Comparison of ENCODE assay signal across 14 mouse cellular contexts in the genomic region with DNA sequence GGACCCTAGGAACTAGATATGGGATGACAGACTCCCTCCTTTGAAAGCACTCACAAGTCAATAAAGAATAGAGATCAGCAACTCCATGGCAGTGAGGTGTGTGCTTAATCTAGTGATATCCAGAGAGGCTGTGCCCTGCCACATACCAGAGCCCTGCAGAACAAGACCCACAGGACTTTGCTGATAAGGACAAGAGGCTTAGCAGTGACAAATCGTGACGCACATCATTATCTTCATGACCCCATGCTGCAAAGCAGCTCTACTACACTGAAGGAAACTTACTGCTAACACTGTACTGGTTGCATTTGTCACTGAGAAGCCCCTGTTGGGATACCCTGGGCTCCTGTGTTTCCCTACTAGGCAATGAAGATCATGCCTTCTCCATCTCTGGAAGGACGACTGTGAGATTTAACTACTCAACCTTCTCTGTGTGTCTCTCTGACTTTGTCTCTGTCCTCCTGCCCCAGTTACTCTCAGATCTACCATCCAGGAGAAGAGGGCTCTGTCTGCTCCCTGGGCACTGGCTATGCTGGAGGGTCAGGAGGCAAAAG. TPM values are rescaled to one million over a fixed set of nuclear protein-coding genes. Genes with fewer than 3 reads are reported as not detected.
DNase-seq lines count a peak whose midpoint lies in the region; ATAC-seq and TF ChIP-seq lines count a peak whose summit lies in the region.
"Had no signal": no experiment of that assay in that cellular context is flagged by ENCODE, and none has a peak within 500 bp of the region (broad histone marks: within the 10 kb centered on the region; RNA-seq: fewer than 3 reads in every experiment).

No protein-coding gene starts in this region.

- no peak for DNase-seq in lung, embryonic 14.5 days
- DNase-seq in lung, adult 18-20 months: no peak
- DNase-seq in heart, embryonic 10.5 days (ENCODE audit: low spot score): no peak
- DNase-seq in urinary bladder, postnatal 4 days (ENCODE audit: low spot score in 2 of 2): no peak
- no peak for DNase-seq in gastrocnemius, postnatal 25 days
- DNase-seq: cerebellum, postnatal 10 days; gastrocnemius, postnatal 14 days; kidney, postnatal 36 days; retina, postnatal 1 day had no signal

- H3K4me3 ChIP-seq in lung, embryonic 14.5 days (ENCODE audit: low read depth, low read length): no peak overlapping the region
- peak overlapping the region; percentile 23; the same call in 1 of the 2 replicates for H3K4me3 ChIP-seq in heart, embryonic 10.5 days
- H3K4me3 ChIP-seq in liver, embryonic 12.5 days: 0 out of 2 replicates have a peak overlapping the region, but pooled peaks have one; percentile 11
- H3K4me3 ChIP-seq in forebrain, embryonic 13.5 days: no peak overlapping the region
- H3K4me3 ChIP-seq: embryonic facial prominence, embryonic 12.5 days had no signal

- H3K9ac ChIP-seq in lung, embryonic 14.5 days: no peak overlapping the region
- peak overlapping the region; percentile 46 for H3K9ac ChIP-seq in liver, embryonic 12.5 days
- H3K9ac ChIP-seq in forebrain, embryonic 13.5 days: no peak overlapping the region
- H3K9ac ChIP-seq: embryonic facial prominence, embryonic 12.5 days had no signal

- no peak overlapping the region for H3K27ac ChIP-seq in lung, embryonic 14.5 days (ENCODE audit: low read depth)
- peak overlapping the region; percentile 82 for H3K27ac ChIP-seq in heart, embryonic 10.5 days
- peak overlapping the region; percentile 84 for H3K27ac ChIP-seq in liver, embryonic 12.5 days
- H3K27ac ChIP-seq in forebrain, embryonic 13.5 days: no peak overlapping the region
- H3K27ac ChIP-seq: embryonic facial prominence, embryonic 12.5 days had no signal

- no peaks in the 10 kb centered on the region for H3K9me3 ChIP-seq in lung, embryonic 14.5 days (ENCODE audit: low read depth, low read length)
- no peaks in the 10 kb centered on the region for H3K9me3 ChIP-seq in heart, embryonic 10.5 days
- H3K9me3 ChIP-seq in liver, embryonic 12.5 days (replicated peaks): no peaks in the 10 kb centered on the region
- H3K9me3 ChIP-seq in forebrain, embryonic 13.5 days (replicated peaks): no peaks in the 10 kb centered on the region
- H3K9me3 ChIP-seq: embryonic facial prominence, embryonic 12.5 days had no signal

- no peaks in the 10 kb centered on the region for H3K36me3 ChIP-seq in lung, embryonic 14.5 days (ENCODE audit: insufficient read depth)
- no peaks in the 10 kb centered on the region for H3K36me3 ChIP-seq in heart, embryonic 10.5 days
- no peaks in the 10 kb centered on the region for H3K36me3 ChIP-seq in liver, embryonic 12.5 days
- no peaks in the 10 kb centered on the region for H3K36me3 ChIP-seq in forebrain, embryonic 13.5 days (ENCODE audit: poor library complexity, severe bottlenecking)
- H3K36me3 ChIP-seq: embryonic facial prominence, embryonic 12.5 days had no signal

- no peak overlapping the region for H3K4me2 ChIP-seq in lung, embryonic 14.5 days
- peak overlapping the region; percentile 59 for H3K4me2 ChIP-seq in liver, embryonic 12.5 days
- no peak overlapping the region for H3K4me2 ChIP-seq in forebrain, embryonic 13.5 days
- H3K4me2 ChIP-seq: embryonic facial prominence, embryonic 12.5 days had no signal

- ATAC-seq in lung, embryonic 14.5 days (ENCODE audit: insufficient read depth): peak; percentile 18; the same call in 1 of the 2 replicates
- ATAC-seq in liver, embryonic 12.5 days: peak; percentile 99
- no peak for ATAC-seq in forebrain, embryonic 13.5 days
- ATAC-seq: forebrain, embryonic 16.5 days; hindbrain, embryonic 16.5 days had no signal

- no peak for TF ChIP-seq CTCF in lung, embryonic 14.5 days (IDR thresholded peaks at IDR 0.05; ENCODE audit: low read depth)

- H3K27me3 ChIP-seq in lung, embryonic 14.5 days (ENCODE audit: insufficient read depth, low read length): no peaks in the 10 kb centered on the region
- H3K27me3 ChIP-seq in heart, embryonic 10.5 days (ENCODE audit: insufficient read depth, poor library complexity, severe bottlenecking): no peaks in the 10 kb centered on the region
- no peaks in the 10 kb centered on the region for H3K27me3 ChIP-seq in liver, embryonic 12.5 days (replicated peaks)
- no peaks in the 10 kb centered on the region for H3K27me3 ChIP-seq in forebrain, embryonic 13.5 days
- H3K27me3 ChIP-seq: embryonic facial prominence, embryonic 12.5 days had no signal

- WGBS in lung, embryonic 14.5 days: 37% methylated on average over 3 of the region's 3 CpGs
- 15% methylated on average over 3 of the region's 3 CpGs for WGBS in heart, embryonic 10.5 days
- WGBS in liver, embryonic 12.5 days (ENCODE audit: insufficient replicate concordance): 18% methylated on average over 3 of the region's 3 CpGs
- 82% methylated on average over 3 of the region's 3 CpGs for WGBS in forebrain, embryonic 13.5 days

- no peaks in the 10 kb centered on the region for H3K4me1 ChIP-seq in lung, embryonic 14.5 days (ENCODE audit: insufficient read depth)
- peaks cover 59% of the 10 kb centered on the region for H3K4me1 ChIP-seq in heart, embryonic 10.5 days
- H3K4me1 ChIP-seq in liver, embryonic 12.5 days: peaks cover 45% of the 10 kb centered on the region
- no peaks in the 10 kb centered on the region for H3K4me1 ChIP-seq in forebrain, embryonic 13.5 days
- H3K4me1 ChIP-seq: embryonic facial prominence, embryonic 12.5 days had no signal

RNA-seq across cellular contexts. Expression of a gene that starts 25.5 kb away (rescaled TPM):
- 2.3 TPM in 2 replicates for polyA plus RNA-seq in lung, embryonic 14.5 days (2014; fragmentation: Nextera tagmentation; extraction: Ambion mirVana)
- polyA plus RNA-seq in heart, embryonic 10.5 days (2016; fragmentation: Nextera tagmentation; extraction: Ambion mirVana): 22.0 and 31.5 TPM in 2 replicates
- polyA plus RNA-seq in liver, embryonic 12.5 days (2016; fragmentation: Nextera tagmentation; extraction: Ambion mirVana): 0.20 and 0.62 TPM in 2 replicates
- 0.53 and 1.2 TPM in 2 replicates for polyA plus RNA-seq in forebrain, embryonic 13.5 days (2015; fragmentation: Nextera tagmentation; extraction: Ambion mirVana)
- total RNA-seq in gastrocnemius, postnatal 25 days (2021): under 1 TPM; 0.31 to 0.32 TPM

Comparison
In these comparisons a context has a peak if more than half of its experiments do, and no peak if none do; other contexts are left out.
1. H3K27ac ChIP-seq: peak in heart, embryonic 10.5 days (single experiment) and liver, embryonic 12.5 days (single experiment); none in lung, embryonic 14.5 days (single experiment) and forebrain, embryonic 13.5 days (single experiment).
2. H3K4me3 ChIP-seq: peak in heart, embryonic 10.5 days (single experiment) and liver, embryonic 12.5 days (single experiment); none in lung, embryonic 14.5 days (single experiment) and forebrain, embryonic 13.5 days (single experiment).